Comparison of ENCODE assay signal across 18 mouse cellular contexts in genomic region chr10:96515164-96515922, GRCm38 (mm10).
"Had no signal": no experiment of that assay in that cellular context is flagged by ENCODE, and none has a peak within 500 bp of the region (broad histone marks: within the 10 kb centered on the region; RNA-seq: fewer than 3 reads in every experiment).

No protein-coding gene starts in this region.

- H3K4me1 ChIP-seq: limb, embryonic 12.5 days; limb, embryonic 15.5 days; liver, embryonic 12.5 days; liver, embryonic 15.5 days; midbrain, embryonic 12.5 days; midbrain, embryonic 15.5 days; neural tube, embryonic 13.5 days had no signal

- H3K4me3 ChIP-seq: limb, embryonic 12.5 days; limb, embryonic 15.5 days; liver, embryonic 12.5 days; liver, embryonic 15.5 days; midbrain, embryonic 12.5 days; midbrain, embryonic 15.5 days; myocyte; neural tube, embryonic 13.5 days had no signal

- H3K4me2 ChIP-seq: limb, embryonic 12.5 days; limb, embryonic 15.5 days; liver, embryonic 12.5 days; liver, embryonic 15.5 days; midbrain, embryonic 12.5 days; midbrain, embryonic 15.5 days; neural tube, embryonic 13.5 days had no signal

- H3K9ac ChIP-seq: limb, embryonic 12.5 days; limb, embryonic 15.5 days; liver, embryonic 12.5 days; liver, embryonic 15.5 days; midbrain, embryonic 12.5 days; midbrain, embryonic 15.5 days; neural tube, embryonic 13.5 days had no signal

- H3K9me3 ChIP-seq: limb, embryonic 12.5 days; limb, embryonic 15.5 days; liver, embryonic 12.5 days; liver, embryonic 15.5 days; midbrain, embryonic 12.5 days; midbrain, embryonic 15.5 days; neural tube, embryonic 13.5 days had no signal

- H3K27me3 ChIP-seq: limb, embryonic 12.5 days; limb, embryonic 15.5 days; liver, embryonic 12.5 days; liver, embryonic 15.5 days; midbrain, embryonic 12.5 days; midbrain, embryonic 15.5 days; neural tube, embryonic 13.5 days had no signal

- H3K27ac ChIP-seq: hindbrain, postnatal 0 days; kidney, postnatal 0 days; limb, embryonic 12.5 days; limb, embryonic 15.5 days; liver, embryonic 12.5 days; liver, embryonic 15.5 days; macrophage; midbrain, embryonic 12.5 days; midbrain, embryonic 15.5 days; neural tube, embryonic 13.5 days had no signal

- H3K36me3 ChIP-seq: limb, embryonic 12.5 days; limb, embryonic 15.5 days; liver, embryonic 12.5 days; liver, embryonic 15.5 days; midbrain, embryonic 12.5 days; midbrain, embryonic 15.5 days; neural tube, embryonic 13.5 days had no signal

- ATAC-seq: hindbrain, postnatal 0 days; liver, embryonic 12.5 days; midbrain, embryonic 15.5 days had no signal

- DNase-seq: kidney, adult 2 months; kidney, postnatal 36 days; layer of hippocampus, adult 9-11 months; left cerebral cortex, postnatal 4 days; lung, adult 18-20 months; thymus, adult 18-20 months; thymus, postnatal 36 days had no signal
